Mouse (Mus musculus) erythroblast, embryonic 14.5 days (primary cell): ENCODE results near the gene Sparc.

Experiments used
- GATA1 ChIP-seq: IDR thresholded peaks from 2 replicates; pipeline ENCODE4 v1.6.1; 2012; ENCODE audit warnings: low read length, inconsistent platforms, mixed read lengths
- TAL1 ChIP-seq: IDR thresholded peaks from 3 replicates; pipeline ENCODE4 v1.6.1; 2012; ENCODE audit warnings: low read length, inconsistent platforms, mixed read lengths

GRCm38 (mm10) chr11:55468012-55468411 lies 45.0 kb upstream of the Sparc start:
- TF ChIP-seq TAL1 = no peak
- no peak for TF ChIP-seq GATA1
